Mouse (Mus musculus): ENCODE results near the gene Dlgap4. TPM values are rescaled to one million over a fixed set of nuclear protein-coding genes. Genes with fewer than 3 reads are reported as not detected.

The Dlgap4 gene
- polyA plus RNA-seq, 1 experiment: 337 TPM

DNA sequence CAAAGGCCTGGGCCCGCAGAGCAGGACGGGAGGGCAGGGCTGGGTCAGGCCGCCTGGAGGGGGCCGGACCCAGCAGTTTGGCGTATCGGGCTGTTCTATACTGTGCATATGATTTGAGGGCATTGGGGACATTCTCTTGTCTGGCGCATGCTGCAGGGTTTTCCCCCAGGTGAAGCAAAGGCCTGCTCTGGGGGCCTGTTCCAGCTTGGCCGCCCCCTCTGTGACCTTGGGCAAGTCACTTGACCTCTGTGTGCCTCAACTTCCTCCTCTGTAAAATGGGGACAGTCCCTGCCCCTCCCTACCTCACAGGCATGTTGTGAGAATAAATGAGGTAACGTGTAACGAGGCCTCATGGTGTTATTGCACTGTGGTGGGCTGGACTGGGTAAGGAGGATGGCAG, 150.5 kb downstream of the Dlgap4 start:
- H3K9me3 ChIP-seq: no peaks in the 10 kb centered on the region
- peaks cover 77% of the 10 kb centered on the region for H3K4me1 ChIP-seq
- TF ChIP-seq FLI1 (IDR thresholded peaks at IDR 0.05; ENCODE audit: low read length) (no peak), GATA1 (IDR thresholded peaks at IDR 0.05; ENCODE audit: borderline replicate concordance, low read length) (no peak)
- H3K36me3 ChIP-seq (replicated peaks; ENCODE audit: low read length): peaks cover 63% of the 10 kb centered on the region
- no peaks in the 10 kb centered on the region for H3K27me3 ChIP-seq (replicated peaks)
- no peak overlapping the region for H3K4me3 ChIP-seq (replicated peaks)

- Histone ChIP-seq H3K36me3 (replicated peaks; ENCODE audit: low read length) (peaks cover 58% of the 10 kb centered on the region), H3K4me3 (replicated peaks) (no peak overlapping the region), H3K9me3 (no peaks in the 10 kb centered on the region), H3K4me1 (peaks cover 84% of the 10 kb centered on the region), H3K27me3 (replicated peaks) (no peaks in the 10 kb centered on the region)
- TF ChIP-seq FLI1 (IDR thresholded peaks at IDR 0.05; ENCODE audit: low read length) (no peak), GATA1 (IDR thresholded peaks at IDR 0.05; ENCODE audit: borderline replicate concordance, low read length) (no peak)
Measured at GRCm38 (mm10) chr2:156764747-156765146, 151.2 kb downstream of the Dlgap4 start.

- no peak overlapping the region for H3K4me3 ChIP-seq (replicated peaks)
- H3K9me3 ChIP-seq: no peaks in the 10 kb centered on the region
- H3K36me3 ChIP-seq (replicated peaks; ENCODE audit: low read length): peaks cover 50% of the 10 kb centered on the region
- TF ChIP-seq FLI1 (IDR thresholded peaks at IDR 0.05; ENCODE audit: low read length) (no peak), GATA1 (IDR thresholded peaks at IDR 0.05; ENCODE audit: borderline replicate concordance, low read length) (no peak)
- peaks cover 88% of the 10 kb centered on the region for H3K4me1 ChIP-seq
- no peaks in the 10 kb centered on the region for H3K27me3 ChIP-seq (replicated peaks)
Measured at GRCm38 (mm10) chr2:156765593-156765992, 152.1 kb downstream of the Dlgap4 start.

GRCm38 (mm10) chr2:156766227-156767019, 152.9 kb downstream of the Dlgap4 start:
- Histone ChIP-seq H3K9me3 (no peaks in the 10 kb centered on the region), H3K27me3 (replicated peaks) (no peaks in the 10 kb centered on the region), H3K36me3 (replicated peaks; ENCODE audit: low read length) (peaks cover 42% of the 10 kb centered on the region), H3K4me3 (replicated peaks) (peak overlapping the region; percentile 64), H3K4me1 (peaks cover 82% of the 10 kb centered on the region)
- TF ChIP-seq FLI1 (IDR thresholded peaks at IDR 0.05; ENCODE audit: low read length): no peak
- 0 out of 3 replicates have a peak, but pooled peaks have one; percentile 23 for TF ChIP-seq GATA1 (IDR thresholded peaks at IDR 0.05; ENCODE audit: borderline replicate concordance, low read length)

GRCm38 (mm10) chr2:156767108-156767507, 153.6 kb downstream of the Dlgap4 start:
- H3K36me3 ChIP-seq (replicated peaks; ENCODE audit: low read length): peaks cover 35% of the 10 kb centered on the region
- no peaks in the 10 kb centered on the region for H3K27me3 ChIP-seq (replicated peaks)
- TF ChIP-seq GATA1 (IDR thresholded peaks at IDR 0.05; ENCODE audit: borderline replicate concordance, low read length) (no peak), FLI1 (IDR thresholded peaks at IDR 0.05; ENCODE audit: low read length) (no peak)
- H3K4me1 ChIP-seq: peaks cover 84% of the 10 kb centered on the region
- H3K4me3 ChIP-seq (replicated peaks): peak overlapping the region; percentile 80
- H3K9me3 ChIP-seq: no peaks in the 10 kb centered on the region

DNA sequence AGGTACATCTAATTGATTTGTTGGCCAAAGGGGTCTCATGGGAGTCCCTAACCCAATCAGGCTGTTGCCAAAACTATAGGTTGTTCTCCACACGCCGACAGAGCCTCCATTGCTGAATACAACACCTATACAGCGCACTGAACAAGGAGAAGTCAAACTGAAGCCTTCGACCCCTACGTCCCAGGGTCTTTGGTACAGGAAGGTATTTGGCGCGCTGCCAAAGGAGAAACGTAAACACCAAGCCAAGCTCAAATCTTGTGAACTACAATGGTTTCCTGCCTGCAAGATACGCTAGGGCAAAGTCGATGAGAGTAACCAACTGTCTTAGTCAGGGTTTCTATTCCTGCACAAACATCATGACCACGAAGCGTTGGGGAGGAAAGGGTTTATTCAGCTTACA, 155.8 kb downstream of the Dlgap4 start:
- no peaks in the 10 kb centered on the region for H3K9me3 ChIP-seq
- TF ChIP-seq GATA1 (IDR thresholded peaks at IDR 0.05; ENCODE audit: borderline replicate concordance, low read length) (no peak), FLI1 (IDR thresholded peaks at IDR 0.05; ENCODE audit: low read length) (no peak)
- peaks cover 13% of the 10 kb centered on the region for H3K36me3 ChIP-seq (replicated peaks; ENCODE audit: low read length)
- peaks cover 78% of the 10 kb centered on the region for H3K4me1 ChIP-seq
- no peaks in the 10 kb centered on the region for H3K27me3 ChIP-seq (replicated peaks)
- no peak overlapping the region for H3K4me3 ChIP-seq (replicated peaks)

DNA sequence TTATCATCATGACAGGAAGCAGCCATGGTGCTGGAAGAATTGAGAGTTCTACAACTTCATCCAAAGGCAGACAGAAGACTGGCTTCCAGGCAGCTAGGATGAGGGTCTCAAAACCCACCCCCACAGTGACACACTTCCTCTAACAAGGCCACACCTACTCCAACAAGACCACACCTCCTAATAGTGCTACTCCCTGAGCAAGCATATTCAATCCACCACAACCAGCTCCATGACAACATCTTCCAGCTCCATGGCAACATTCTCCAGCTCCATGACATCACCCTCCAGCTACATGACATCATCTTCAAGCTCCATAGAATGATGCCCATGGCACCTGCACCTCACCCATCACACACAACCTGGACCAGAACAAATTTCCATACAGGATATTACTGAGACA, 160.0 kb downstream of the Dlgap4 start:
- TF ChIP-seq GATA1 (IDR thresholded peaks at IDR 0.05; ENCODE audit: borderline replicate concordance, low read length) (no peak), FLI1 (IDR thresholded peaks at IDR 0.05; ENCODE audit: low read length) (no peak)
- Histone ChIP-seq H3K36me3 (replicated peaks; ENCODE audit: low read length) (peaks cover 2% of the 10 kb centered on the region), H3K4me1 (peaks cover 76% of the 10 kb centered on the region), H3K27me3 (replicated peaks) (peaks cover 22% of the 10 kb centered on the region), H3K4me3 (replicated peaks) (no peak overlapping the region), H3K9me3 (no peaks in the 10 kb centered on the region)

DNA sequence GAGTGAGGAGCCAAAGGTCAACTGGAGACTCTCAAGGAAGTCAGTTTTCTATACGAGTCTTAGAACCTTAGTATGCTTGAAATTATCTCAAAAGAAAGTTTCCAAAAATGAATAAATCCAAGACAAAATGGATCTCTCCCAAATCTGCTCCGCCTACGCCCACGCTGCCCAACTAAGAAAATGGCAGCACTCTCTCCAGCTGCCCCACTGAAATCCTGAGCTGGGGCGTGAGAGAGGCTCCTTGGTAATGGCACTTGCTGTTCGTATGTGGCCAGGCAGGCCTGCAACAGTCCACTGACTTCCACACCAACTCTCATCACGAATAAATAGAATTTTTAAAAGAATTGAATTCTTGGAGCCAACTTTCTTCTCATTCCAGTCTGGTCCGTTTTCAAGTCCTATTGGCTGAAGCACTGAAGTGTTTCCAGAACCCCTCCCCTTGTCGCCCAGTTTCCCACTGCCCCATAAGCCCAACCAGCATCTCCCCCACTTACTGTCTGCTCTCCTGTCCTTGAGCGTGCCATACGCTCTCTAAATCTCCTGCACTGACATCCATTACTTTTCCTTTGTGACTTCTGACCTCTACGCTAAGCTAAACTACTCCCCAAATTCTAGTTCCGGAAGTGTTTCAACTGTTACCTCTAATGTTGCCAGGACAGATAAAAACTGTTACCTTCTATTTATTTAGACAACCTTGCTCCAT, 160.7 kb downstream of the Dlgap4 start:
- Histone ChIP-seq H3K36me3 (replicated peaks; ENCODE audit: low read length) (peaks cover 2% of the 10 kb centered on the region), H3K4me3 (replicated peaks) (no peak overlapping the region), H3K4me1 (peaks cover 76% of the 10 kb centered on the region), H3K27me3 (replicated peaks) (peaks cover 29% of the 10 kb centered on the region), H3K9me3 (no peaks in the 10 kb centered on the region)
- TF ChIP-seq GATA1 (IDR thresholded peaks at IDR 0.05; ENCODE audit: borderline replicate concordance, low read length): no peak
- no peak for TF ChIP-seq FLI1 (IDR thresholded peaks at IDR 0.05; ENCODE audit: low read length)

DNA sequence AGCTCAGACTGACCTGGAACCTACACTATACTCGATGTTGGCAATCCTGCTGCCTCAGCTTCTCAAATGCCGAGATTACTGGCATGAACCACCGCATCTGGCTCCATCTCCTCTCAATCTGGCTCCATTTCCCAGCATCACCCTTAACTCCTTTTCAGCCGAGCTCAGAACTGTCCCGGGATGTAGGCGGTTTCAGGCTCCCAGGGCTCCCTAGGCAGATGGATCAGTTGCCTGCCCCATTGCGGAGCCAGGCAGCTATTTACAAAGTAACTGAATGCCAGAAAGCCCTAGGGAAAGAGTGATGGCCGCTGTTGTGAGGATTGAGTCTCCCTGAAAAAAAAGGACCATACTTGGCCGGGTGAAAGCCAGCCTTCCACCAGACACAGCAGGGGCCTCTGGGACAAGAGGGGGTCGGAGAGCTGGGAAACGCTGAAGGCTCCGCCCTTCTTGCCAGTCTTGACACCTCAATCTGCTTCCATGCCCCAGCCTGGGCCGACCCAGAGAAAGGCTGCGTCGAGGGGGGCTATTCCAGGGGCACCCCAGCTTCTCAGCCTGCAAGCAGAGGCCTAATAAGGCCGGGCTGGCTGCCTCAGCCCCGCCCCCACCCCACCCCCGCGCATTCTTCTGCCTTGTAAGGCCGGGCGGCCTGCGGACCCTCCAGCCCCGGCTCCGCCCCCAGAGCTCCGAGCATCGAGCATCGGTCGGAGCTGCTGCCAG, 161.4 kb downstream of the Dlgap4 start, which contains the start of gene Myl9:
Myl9 (plus strand) TSS at position 683 of the 717 bp plus-strand sequence.
- TF ChIP-seq FLI1 (IDR thresholded peaks at IDR 0.05; ENCODE audit: low read length) (no peak), GATA1 (IDR thresholded peaks at IDR 0.05; ENCODE audit: borderline replicate concordance, low read length) (no peak)
- peak within 1 kb of the TSS; percentile 86 for H3K4me3 ChIP-seq (replicated peaks)
- peaks cover 32% of the 10 kb centered on the region for H3K27me3 ChIP-seq (replicated peaks)
- peaks cover under 1% of the 10 kb centered on the region for H3K36me3 ChIP-seq (replicated peaks; ENCODE audit: low read length)
- H3K4me1 ChIP-seq: peaks cover 75% of the 10 kb centered on the region
- no peaks in the 10 kb centered on the region for H3K9me3 ChIP-seq
